Mouse (Mus musculus) embryo, embryonic 11 days (tissue): ENCODE measurements around the gene F8a.
"Not testable (repeated sequence)": the region's sequence is repeated elsewhere in the genome, so short reads cannot be mapped to it uniquely, and the experiment has no call there.

Experiments used
- DNase-seq: peaks from one replicate; pipeline ENCODE4 v3.0.0-alpha.2; 2015

Gene F8a

GRCm38 (mm10) chrX:73227914-73228605 is at the start of gene F8a:
Gene F8a (plus strand): TSS chrX:73228291.
- DNase-seq, result peak; percentile 84

DNA sequence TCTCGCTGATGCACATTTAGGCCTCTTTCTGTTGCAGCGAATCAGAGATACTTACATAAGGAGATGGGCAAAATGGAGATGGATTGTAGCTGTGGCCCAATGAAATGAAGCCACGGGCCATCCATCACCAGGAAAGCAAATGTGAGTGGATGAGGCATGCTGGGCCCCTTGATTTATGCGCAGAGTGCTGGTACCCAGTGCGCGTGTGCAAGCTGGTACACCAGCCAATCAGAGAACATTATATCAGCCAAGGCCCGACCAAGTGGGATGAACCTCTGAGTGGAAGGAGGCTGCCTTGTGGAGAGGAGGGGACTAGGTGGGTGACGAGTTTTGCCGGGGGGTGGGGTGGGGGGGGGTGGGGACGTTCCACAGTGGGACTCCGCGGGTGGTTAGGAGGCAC is 36.2 kb upstream of the F8a start, which contains the start of gene Xlr3b:
Xlr3b (plus strand) TSS at position 274 of the 400 bp plus-strand sequence.
- peak; percentile 0 for DNase-seq

- not testable (repeated sequence) for DNase-seq
These were observed 14.1 kb upstream of the F8a start, which contains the start of gene Xlr4b for GRCm38 (mm10) chrX:73213819-73214564. Gene Xlr4b (plus strand): TSS chrX:73214333.

DNA sequence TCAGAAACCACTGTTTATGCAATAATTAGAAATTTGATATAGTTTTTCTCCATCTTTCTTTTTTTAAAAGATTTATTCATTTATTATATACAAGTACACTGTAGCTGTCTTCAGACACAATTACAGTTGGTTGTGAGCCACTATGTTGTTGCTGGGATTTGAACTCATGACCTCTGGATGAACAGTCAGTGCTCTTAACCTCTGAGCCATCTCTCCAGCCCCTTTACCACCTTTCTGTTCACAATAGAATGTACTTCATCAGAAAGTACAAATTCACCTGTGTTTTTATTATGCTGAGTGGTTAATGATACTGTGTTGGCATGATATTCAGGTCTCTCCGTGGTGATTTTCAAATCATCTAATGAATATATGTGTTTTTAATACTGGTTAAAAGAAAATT is 2.7 kb upstream of the F8a start:
- DNase-seq, result no peak

DNA sequence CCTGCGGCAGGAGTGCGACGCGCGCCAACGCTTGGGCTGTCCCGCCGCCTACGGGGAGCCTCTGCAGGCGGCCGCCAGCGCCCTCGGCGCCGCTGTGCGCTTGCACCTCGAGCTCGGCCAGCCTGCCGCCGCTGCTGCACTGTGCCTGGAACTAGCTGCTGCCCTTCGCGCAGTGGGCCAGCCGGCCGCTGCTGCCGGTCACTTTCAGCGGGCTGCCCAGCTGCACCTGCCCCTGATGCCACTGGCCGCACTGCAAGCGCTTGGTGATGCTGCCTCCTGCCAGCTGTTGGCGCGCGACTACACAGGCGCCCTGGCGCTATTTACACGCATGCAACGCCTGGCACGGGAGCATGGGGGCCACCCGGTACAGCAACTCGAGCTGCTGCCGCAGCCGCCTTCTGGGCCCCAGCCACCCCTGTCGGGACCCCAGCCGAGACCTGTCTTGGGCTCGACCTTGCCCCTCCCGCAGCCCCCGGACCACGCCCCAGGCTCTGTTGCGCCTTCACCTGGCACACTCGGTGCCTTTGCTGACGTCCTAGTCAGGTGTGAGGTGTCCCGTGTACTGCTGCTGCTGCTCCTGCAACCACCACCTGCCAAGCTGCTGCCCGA is 619 bp downstream of the F8a start:
- DNase-seq, result peak; percentile 41

DNA sequence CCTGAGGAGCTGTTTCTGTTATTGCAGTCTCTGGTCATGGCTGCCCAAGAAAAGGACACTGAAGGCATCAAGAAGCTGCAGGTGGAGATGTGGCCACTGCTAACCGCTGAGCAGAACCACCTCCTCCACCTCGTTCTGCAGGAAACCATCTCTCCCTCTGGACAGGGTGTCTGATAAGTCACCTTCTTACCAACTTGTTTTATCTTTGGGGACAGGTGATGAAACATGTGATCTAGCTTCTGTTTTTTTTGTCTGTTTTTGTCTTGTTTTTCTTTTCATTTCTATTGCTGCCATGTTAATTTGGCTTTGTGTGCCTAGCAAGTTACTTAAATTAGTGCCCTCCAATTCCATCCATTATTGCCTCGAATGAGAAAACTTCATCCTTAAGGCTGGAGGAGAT is 1.2 kb downstream of the F8a start:
- DNase-seq, result no peak

- not testable (repeated sequence) for DNase-seq
These were observed 14.8 kb downstream of the F8a start, which contains the start of gene Xlr4c for GRCm38 (mm10) chrX:73242821-73243325. Gene Xlr4c (minus strand): TSS chrX:73243130.

DNA sequence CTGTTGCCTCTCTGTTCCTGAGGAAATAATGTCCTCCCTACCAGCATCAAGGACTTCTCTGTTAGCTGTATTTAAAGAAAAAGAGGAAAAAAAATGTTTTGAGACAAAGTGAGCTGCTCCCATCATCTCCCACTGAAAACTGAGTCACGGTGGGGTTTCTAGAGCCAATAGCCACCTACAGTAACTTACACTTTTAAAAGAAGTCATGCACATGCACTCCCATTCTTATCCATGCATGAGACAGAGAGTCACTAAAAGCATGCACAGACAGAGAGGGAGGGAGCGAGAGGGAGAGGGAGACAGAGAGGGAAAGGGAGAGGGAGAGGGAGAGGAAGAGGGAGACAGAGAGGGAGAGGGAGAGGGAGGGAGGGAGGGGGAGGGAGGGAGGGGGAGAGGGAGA is 34.3 kb downstream of the F8a start:
- not testable (repeated sequence) for DNase-seq

DNA sequence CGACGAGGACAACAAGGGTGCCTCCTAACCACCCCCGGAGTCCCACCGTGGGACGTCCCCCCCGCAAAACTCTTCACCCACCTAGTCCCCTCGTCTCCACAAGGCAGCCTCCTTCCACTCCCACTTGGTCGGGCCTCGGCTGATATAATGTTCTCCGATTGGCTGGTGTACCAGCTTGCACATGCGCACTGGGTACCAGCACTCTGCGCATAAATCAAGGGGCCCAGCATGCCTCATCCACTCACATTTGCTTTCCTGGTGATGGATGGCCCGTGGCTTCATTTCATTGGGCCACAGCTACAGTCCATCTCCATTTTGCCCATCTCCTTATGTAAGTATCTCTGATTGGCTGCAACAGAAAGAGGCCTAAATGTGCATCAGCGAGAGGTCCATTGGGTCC is 37.2 kb downstream of the F8a start, which contains the start of gene Xlr3c:
Xlr3c (minus strand) TSS at position 121 of the 400 bp plus-strand sequence.
- not testable (repeated sequence) for DNase-seq
